Mouse (Mus musculus) liver, postnatal 0 days (tissue): ENCODE data around the gene Cox7a2l.

Experiments
- CTCF ChIP-seq: sonication (generic); IDR thresholded peaks from 2 replicates; pipeline ENCODE4 v1.5.1; 2016; ENCODE audit warnings: antibody characterized with exemption, low read depth
- EP300 ChIP-seq: IDR thresholded peaks from 2 replicates; pipeline ENCODE4 v1.6.1; 2016; ENCODE audit warnings: antibody characterized with exemption, low read depth, mild to moderate bottlenecking

DNA sequence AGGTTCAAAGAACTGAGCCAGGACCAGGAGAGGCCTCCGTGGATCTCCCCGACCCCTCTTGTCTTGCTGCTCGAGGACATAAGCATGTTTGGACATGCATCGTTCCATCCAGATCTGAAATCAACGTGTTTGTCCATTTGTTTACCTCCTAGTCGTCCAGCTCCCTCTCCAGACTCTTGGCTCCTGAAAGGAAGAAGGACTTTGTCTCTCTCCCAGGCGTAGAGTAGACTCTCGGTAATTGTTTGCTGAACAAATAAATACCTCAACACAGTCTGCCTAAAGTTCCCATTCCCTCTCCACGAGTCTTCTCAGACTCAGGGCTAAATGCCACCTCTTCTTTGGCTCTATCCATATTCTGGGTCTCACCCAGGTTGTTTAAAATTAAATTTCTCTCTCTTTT lies 16.0 kb upstream of the Cox7a2l start:
- TF ChIP-seq EP300 (no peak), CTCF (no peak)
